Mouse (Mus musculus) heart, embryonic 13.5 days (tissue): Measurements from ENCODE around the gene Wbp1l. TPM values are rescaled to one million over a fixed set of nuclear protein-coding genes. Genes with fewer than 3 reads are reported as not detected.

Source experiments
- ATAC-seq: fragments of 200-750 bp; cut with Nextera tagmentation; 2 replicates; pipeline ENCODE4 v1.8.0; 2017; ENCODE audit warnings: moderate TSS enrichment; ENCODE audit not compliant: insufficient number of reproducible peaks, low FRiP score, low TSS enrichment; ENCODE audit errors: extremely low read depth
- H3K27ac ChIP-seq: fragments of 300-500 bp; sonication (generic); replicated peaks from 2 replicates; pipeline ENCODE4 v1.5.1; 2015; ENCODE audit warnings: moderate library complexity, mild to moderate bottlenecking, inconsistent platforms
- H3K27me3 ChIP-seq: fragments of 300-500 bp; sonication (generic); replicated peaks from 2 replicates; pipeline ENCODE4 v1.6.1; 2015; ENCODE audit warnings: mild to moderate bottlenecking, inconsistent platforms
- H3K36me3 ChIP-seq: fragments of 300-500 bp; sonication (generic); 2 replicates; pipeline ENCODE4 v1.6.1; 2015; ENCODE audit warnings: mild to moderate bottlenecking, inconsistent platforms
- H3K4me1 ChIP-seq: fragments of 300-500 bp; sonication (generic); 2 replicates; pipeline ENCODE4 v1.6.1; 2015; ENCODE audit warnings: inconsistent platforms
- H3K4me2 ChIP-seq: fragments of 300-500 bp; sonication (generic); 2 replicates; pipeline ENCODE4 v1.6.1; 2015; ENCODE audit warnings: inconsistent platforms, mild to moderate bottlenecking, moderate library complexity
- H3K4me3 ChIP-seq: fragments of 300-500 bp; sonication (generic); 2 replicates; pipeline ENCODE4 v1.5.1; 2015; ENCODE audit warnings: moderate library complexity, mild to moderate bottlenecking, inconsistent platforms
- H3K9ac ChIP-seq: fragments of 300-500 bp; sonication (generic); 2 replicates; pipeline ENCODE4 v1.6.1; 2015; ENCODE audit warnings: inconsistent platforms, mild to moderate bottlenecking, moderate library complexity
- H3K9me3 ChIP-seq: fragments of 300-500 bp; sonication (generic); 2 replicates; pipeline ENCODE4 v1.6.1; 2016; ENCODE audit warnings: inconsistent platforms
- WGBS: fragments of 180-500 bp; shearing (Covaris S2); methylation state at CpG from one replicate; pipeline ENCODE4 v1.1.7; 2015; ENCODE audit warnings: mixed read lengths; 5-methylcytosine and 5-hydroxymethylcytosine counted together
- polyA plus RNA-seq: library from polyadenylated mRNA; unstranded; fragments of >200 nt; fragmentation: Nextera tagmentation; extraction: Ambion mirVana; gene quantifications from 2 replicates; pipeline ENCODE4 v1.2.1, GENCODE M21; 2015

Wbp1l gene
- polyA plus RNA-seq, 1 experiment from 2014 or later, result 41.6 TPM

- Histone ChIP-seq H3K4me1 (peaks cover 38% of the 10 kb centered on the region), H3K4me2 (peak overlapping the region; percentile 89), H3K4me3 (peak overlapping the region; percentile 83), H3K9ac (peak overlapping the region; percentile 90), H3K36me3 (peaks cover 23% of the 10 kb centered on the region), H3K27me3 (no peaks in the 10 kb centered on the region), H3K9me3 (no peaks in the 10 kb centered on the region), H3K27ac (no peak overlapping the region)
- 65% methylated on average over 4 of the region's 4 CpGs for WGBS
- ATAC-seq, result no peak
These were observed 1.5 kb downstream of the Wbp1l start for GRCm38 (mm10) chr19:46600371-46600770.

- Histone ChIP-seq H3K9me3 (no peaks in the 10 kb centered on the region), H3K4me1 (peaks cover 38% of the 10 kb centered on the region), H3K4me3 (0 out of 2 replicates have a peak overlapping the region, but pooled peaks have one; percentile 11), H3K36me3 (peaks cover 27% of the 10 kb centered on the region), H3K27me3 (no peaks in the 10 kb centered on the region), H3K4me2 (peak overlapping the region; percentile 29; the same call in 1 of the 2 replicates), H3K9ac (no peak overlapping the region), H3K27ac (no peak overlapping the region)
- 68% methylated on average over 14 of the region's 14 CpGs for WGBS
- ATAC-seq, result no peak
These were observed 2.6 kb downstream of the Wbp1l start for GRCm38 (mm10) chr19:46601491-46601890.

DNA sequence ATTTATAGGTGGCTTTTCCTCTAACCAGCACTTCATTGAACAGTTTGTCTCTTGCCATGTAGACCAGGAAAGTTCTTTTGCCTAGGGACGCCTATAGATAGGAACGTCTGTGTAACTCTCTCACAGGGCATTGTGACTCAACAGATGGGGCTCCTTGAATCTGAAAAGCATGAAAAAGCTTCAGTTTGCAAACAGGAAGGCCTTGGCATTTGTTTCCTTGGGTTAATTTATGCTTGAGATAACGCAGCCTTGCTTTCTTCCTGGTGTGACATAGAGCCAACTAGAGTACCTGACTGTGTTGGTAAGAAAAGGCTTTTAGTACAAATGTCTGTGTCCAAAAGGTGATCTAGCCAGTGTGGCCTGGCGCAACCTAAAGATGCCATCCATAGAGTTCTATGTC is 3.5 kb downstream of the Wbp1l start:
- H3K27ac ChIP-seq, result no peak overlapping the region
- H3K27me3 ChIP-seq, result no peaks in the 10 kb centered on the region
- peaks cover 43% of the 10 kb centered on the region for H3K4me1 ChIP-seq
- no peak for ATAC-seq
- no peaks in the 10 kb centered on the region for H3K9me3 ChIP-seq
- WGBS, result 79% methylated on average over 4 of the region's 4 CpGs
- peaks cover 36% of the 10 kb centered on the region for H3K36me3 ChIP-seq
- H3K9ac ChIP-seq, result no peak overlapping the region
- H3K4me3 ChIP-seq, result no peak overlapping the region
- H3K4me2 ChIP-seq, result no peak overlapping the region

DNA sequence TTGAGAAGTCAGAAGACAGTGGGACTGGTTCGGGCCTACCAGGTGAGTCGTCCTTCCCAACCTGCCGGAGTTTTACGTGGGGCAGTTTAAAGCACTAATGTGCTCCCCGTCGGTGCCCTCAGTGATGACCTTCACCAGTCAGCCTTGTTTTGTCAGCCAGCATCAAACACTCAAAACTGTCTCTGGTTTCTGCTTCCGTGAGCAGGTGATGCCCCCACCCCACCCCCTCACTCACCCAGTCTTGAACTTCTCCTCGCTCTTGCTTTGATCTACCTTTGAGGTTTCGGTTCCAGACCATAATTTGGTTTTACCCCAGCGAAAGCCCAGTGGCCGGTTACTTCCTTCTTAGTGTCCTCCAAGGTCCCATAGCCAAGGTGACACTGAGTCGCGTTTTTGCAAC is 7.8 kb downstream of the Wbp1l start:
- ATAC-seq, result no peak
- Histone ChIP-seq H3K4me2 (no peak overlapping the region), H3K4me3 (no peak overlapping the region), H3K36me3 (peaks cover 56% of the 10 kb centered on the region), H3K27ac (no peak overlapping the region), H3K9ac (no peak overlapping the region), H3K4me1 (peaks cover 44% of the 10 kb centered on the region), H3K9me3 (no peaks in the 10 kb centered on the region), H3K27me3 (no peaks in the 10 kb centered on the region)
- WGBS, result 89% methylated on average over 13 of the region's 13 CpGs

GRCm38 (mm10) chr19:46607424-46607823 is 8.5 kb downstream of the Wbp1l start:
- H3K36me3 ChIP-seq, result peaks cover 56% of the 10 kb centered on the region
- ATAC-seq, result no peak
- H3K4me1 ChIP-seq, result peaks cover 36% of the 10 kb centered on the region
- WGBS, result 32% methylated on average over 7 of the region's 7 CpGs
- H3K9me3 ChIP-seq, result no peaks in the 10 kb centered on the region
- H3K27ac ChIP-seq, result no peak overlapping the region
- H3K4me3 ChIP-seq, result no peak overlapping the region
- no peaks in the 10 kb centered on the region for H3K27me3 ChIP-seq
- no peak overlapping the region for H3K4me2 ChIP-seq
- H3K9ac ChIP-seq, result no peak overlapping the region

GRCm38 (mm10) chr19:46608158-46608557 is 9.3 kb downstream of the Wbp1l start:
- Histone ChIP-seq H3K9ac (no peak overlapping the region), H3K27me3 (no peaks in the 10 kb centered on the region), H3K4me3 (no peak overlapping the region), H3K4me1 (peaks cover 40% of the 10 kb centered on the region), H3K9me3 (no peaks in the 10 kb centered on the region), H3K4me2 (no peak overlapping the region), H3K27ac (no peak overlapping the region), H3K36me3 (peaks cover 60% of the 10 kb centered on the region)
- WGBS, result 97% methylated on average over 7 of the region's 7 CpGs
- ATAC-seq, result no peak

DNA sequence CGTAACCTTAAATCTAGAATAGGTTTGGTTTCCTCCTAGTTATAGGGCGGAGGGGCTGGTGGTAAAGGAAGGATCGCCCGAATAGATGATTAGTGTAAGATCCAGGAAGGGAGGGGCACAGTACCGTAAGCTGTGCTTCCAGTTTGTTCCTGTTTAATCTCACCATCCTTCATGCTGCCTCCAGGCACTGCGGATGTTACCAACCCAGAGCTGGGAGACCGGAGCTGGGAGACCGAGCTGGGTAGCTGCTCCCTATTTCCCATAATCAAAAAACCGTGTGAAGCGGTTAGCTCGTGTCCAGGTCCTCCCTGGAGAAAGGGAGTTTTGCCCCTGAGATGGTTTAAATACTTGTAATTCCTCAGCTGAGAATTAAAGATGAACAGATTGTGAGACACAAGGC is 17.5 kb downstream of the Wbp1l start:
- no peak for ATAC-seq
- H3K9me3 ChIP-seq, result no peaks in the 10 kb centered on the region
- 63% methylated on average over 11 of the region's 11 CpGs for WGBS
- peaks cover 22% of the 10 kb centered on the region for H3K36me3 ChIP-seq
- no peak overlapping the region for H3K4me3 ChIP-seq
- no peak overlapping the region for H3K4me2 ChIP-seq
- no peak overlapping the region for H3K9ac ChIP-seq
- H3K4me1 ChIP-seq, result peaks cover 81% of the 10 kb centered on the region
- no peak overlapping the region for H3K27ac ChIP-seq
- H3K27me3 ChIP-seq, result no peaks in the 10 kb centered on the region

- Histone ChIP-seq H3K9ac (0 out of 2 replicates have a peak overlapping the region, but pooled peaks have one; percentile 6), H3K27ac (peak overlapping the region; percentile 98; the same call in 1 of the 2 replicates), H3K27me3 (no peaks in the 10 kb centered on the region), H3K9me3 (no peaks in the 10 kb centered on the region), H3K4me2 (no peak overlapping the region), H3K4me3 (no peak overlapping the region), H3K36me3 (peaks cover 22% of the 10 kb centered on the region), H3K4me1 (peaks cover 91% of the 10 kb centered on the region)
- WGBS, result 66% methylated on average over 8 of the region's 8 CpGs
- no peak for ATAC-seq
These were observed 18.5 kb downstream of the Wbp1l start for GRCm38 (mm10) chr19:46617361-46617760.

DNA sequence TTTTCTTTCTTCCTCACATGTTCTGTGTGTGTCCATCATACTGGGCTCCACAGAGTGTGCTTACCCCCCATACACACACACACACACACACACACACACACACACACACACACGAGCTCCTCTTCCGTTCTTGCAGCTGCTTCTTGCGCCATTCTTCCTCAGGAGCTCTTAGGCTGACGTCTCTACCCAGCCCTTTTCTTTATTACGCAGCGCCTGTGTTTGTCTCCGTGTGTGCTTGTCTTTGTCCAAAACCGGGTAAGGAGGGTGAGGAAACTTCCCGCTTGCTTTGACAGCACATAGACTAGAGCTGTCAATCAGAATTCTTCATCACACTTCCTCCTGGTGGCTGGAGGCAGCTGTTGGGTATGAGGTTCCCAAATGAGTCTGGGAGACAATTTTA is 19.4 kb downstream of the Wbp1l start:
- Histone ChIP-seq H3K27ac (peak overlapping the region; percentile 98), H3K9me3 (no peaks in the 10 kb centered on the region), H3K27me3 (no peaks in the 10 kb centered on the region), H3K4me2 (no peak overlapping the region), H3K9ac (no peak overlapping the region), H3K4me3 (no peak overlapping the region), H3K36me3 (peaks cover 16% of the 10 kb centered on the region), H3K4me1 (peaks cover 89% of the 10 kb centered on the region)
- WGBS, result 66% methylated on average over 9 of the region's 9 CpGs
- no peak for ATAC-seq

GRCm38 (mm10) chr19:46619001-46619400 is 20.1 kb downstream of the Wbp1l start:
- peaks cover 94% of the 10 kb centered on the region for H3K4me1 ChIP-seq
- H3K27ac ChIP-seq, result peak overlapping the region; percentile 98
- peaks cover 9% of the 10 kb centered on the region for H3K36me3 ChIP-seq
- H3K27me3 ChIP-seq, result no peaks in the 10 kb centered on the region
- peak overlapping the region; percentile 48 for H3K4me2 ChIP-seq
- H3K4me3 ChIP-seq, result no peak overlapping the region
- peak overlapping the region; percentile 59 for H3K9ac ChIP-seq
- no peaks in the 10 kb centered on the region for H3K9me3 ChIP-seq
- WGBS, result 29% methylated on average over 19 of the region's 19 CpGs
- ATAC-seq, result no peak

GRCm38 (mm10) chr19:46619518-46619917 is 20.6 kb downstream of the Wbp1l start:
- WGBS, result 85% methylated on average over 6 of the region's 6 CpGs
- peak overlapping the region; percentile 59 for H3K9ac ChIP-seq
- peaks cover 4% of the 10 kb centered on the region; the same call in 1 of the 2 replicates for H3K36me3 ChIP-seq
- peak overlapping the region; percentile 48; the same call in 1 of the 2 replicates for H3K4me2 ChIP-seq
- peak overlapping the region; percentile 98 for H3K27ac ChIP-seq
- H3K4me1 ChIP-seq, result peaks cover 98% of the 10 kb centered on the region
- H3K9me3 ChIP-seq, result no peaks in the 10 kb centered on the region
- no peak for ATAC-seq
- no peak overlapping the region for H3K4me3 ChIP-seq
- no peaks in the 10 kb centered on the region for H3K27me3 ChIP-seq

DNA sequence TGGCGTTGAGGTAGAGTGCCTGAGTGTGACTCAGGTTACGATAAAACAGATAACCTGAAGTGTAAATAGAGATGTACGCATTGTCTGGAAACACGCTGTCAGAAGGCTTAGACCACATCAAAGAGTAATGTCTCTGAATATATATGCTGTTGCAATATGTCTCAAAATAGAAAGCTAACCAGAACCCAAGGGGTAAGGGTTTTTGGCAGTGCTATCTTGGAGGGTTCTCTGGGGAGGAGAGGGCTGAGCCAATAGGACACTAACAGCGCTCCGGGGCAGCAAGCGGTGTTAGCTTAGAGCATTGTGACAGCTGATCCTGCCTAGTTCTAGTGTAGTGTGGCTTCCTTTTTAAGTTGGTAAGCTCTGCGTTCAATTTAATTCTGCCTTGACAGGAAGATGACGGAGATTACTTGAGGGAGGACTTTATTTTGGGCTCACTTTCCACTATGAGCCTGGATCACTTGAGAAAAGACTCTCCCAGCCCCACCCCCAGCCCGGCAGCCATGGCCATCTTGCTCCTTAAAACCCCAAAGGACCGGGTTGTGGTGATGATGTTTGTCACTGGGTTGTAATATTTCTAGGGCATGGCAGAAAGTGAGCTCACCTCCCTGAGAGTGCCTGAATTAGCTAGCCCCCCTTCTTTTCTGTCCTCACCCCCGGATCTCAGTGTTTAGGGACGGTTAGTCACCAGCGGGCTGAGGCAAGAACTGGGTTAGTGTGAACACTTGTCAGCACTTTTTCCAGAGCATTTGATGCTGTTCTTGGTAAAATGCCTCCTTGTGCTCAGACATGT is 21.3 kb downstream of the Wbp1l start:
- Histone ChIP-seq H3K4me3 (no peak overlapping the region), H3K36me3 (peaks cover 6% of the 10 kb centered on the region), H3K4me1 (peaks cover 98% of the 10 kb centered on the region), H3K9ac (peak overlapping the region; percentile 37), H3K4me2 (peak overlapping the region; percentile 42), H3K9me3 (no peaks in the 10 kb centered on the region), H3K27me3 (no peaks in the 10 kb centered on the region), H3K27ac (peak overlapping the region; percentile 98)
- ATAC-seq, result no peak
- WGBS, result 41% methylated on average over 14 of the region's 14 CpGs
